ENCODE assay signal across 12 mouse cellular contexts in the genomic region with DNA sequence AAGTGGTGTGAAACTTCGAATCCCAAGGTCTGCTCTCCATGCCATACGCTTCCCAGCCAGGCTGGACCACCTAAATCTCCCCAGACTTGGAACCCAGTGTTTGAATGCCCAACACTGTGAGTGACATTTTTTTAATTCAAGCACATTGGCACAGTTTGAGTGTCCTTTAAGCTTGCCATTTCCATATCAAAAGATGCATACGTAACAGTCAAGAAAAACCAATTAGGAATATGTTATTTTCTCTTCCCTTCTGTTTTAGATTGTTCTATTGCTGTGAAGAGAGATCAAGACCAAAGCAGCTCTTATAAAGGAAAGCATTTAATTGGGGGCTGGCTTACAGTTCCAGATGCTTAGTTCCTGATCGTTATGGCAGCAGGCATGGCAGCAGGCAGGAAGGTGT. TPM values are rescaled to one million over a fixed set of nuclear protein-coding genes. Genes with fewer than 3 reads are reported as not detected.
A peak's percentile ranks its signal among the peaks of the same experiment; 100 is the strongest.
DNase-seq lines count a peak whose midpoint lies in the region; ATAC-seq and TF ChIP-seq lines count a peak whose summit lies in the region.
"Had no signal": no experiment of that assay in that cellular context is flagged by ENCODE, and none has a peak within 500 bp of the region (broad histone marks: within the 10 kb centered on the region; RNA-seq: fewer than 3 reads in every experiment).

No protein-coding gene starts in this region.

- H3K36me3 ChIP-seq in heart, postnatal 0 days (replicated peaks; ENCODE audit: control insufficient read depth, insufficient read depth, low read length), result no peaks in the 10 kb centered on the region
- H3K36me3 ChIP-seq in lung, embryonic 16.5 days (ENCODE audit: control insufficient read depth, insufficient read depth, low read length), result 0 out of 2 replicates have a peak, but pooled peaks cover 3% of the 10 kb centered on the region
- peaks cover 9% of the 10 kb centered on the region for H3K36me3 ChIP-seq in limb, embryonic 10.5 days
- H3K36me3 ChIP-seq: hindbrain, embryonic 15.5 days had no signal

- TF ChIP-seq CTCF in heart, postnatal 0 days (IDR thresholded peaks at IDR 0.05; ENCODE audit: low read depth), result no peak

- intact Hi-C loops in heart, postnatal 10 days (cut with DNase I), result loop anchor here (10.0 kb wide), 1 partner anchor 663 kb away; a partner anchor contains a TSS

- H3K9ac ChIP-seq in heart, postnatal 0 days (replicated peaks; ENCODE audit: low read depth, low read length), result no peak overlapping the region
- no peak overlapping the region for H3K9ac ChIP-seq in lung, embryonic 16.5 days (ENCODE audit: low read length)
- H3K9ac ChIP-seq: hindbrain, embryonic 15.5 days had no signal

- no peak overlapping the region for H3K4me3 ChIP-seq in heart, postnatal 0 days (ENCODE audit: low read depth, low read length)
- no peak overlapping the region for H3K4me3 ChIP-seq in lung, embryonic 16.5 days (ENCODE audit: low read length)
- no peak overlapping the region for H3K4me3 ChIP-seq in limb, embryonic 10.5 days
- H3K4me3 ChIP-seq: embryonic facial prominence, embryonic 10.5 days; gastrocnemius, adult 2 months; hindbrain, embryonic 15.5 days had no signal

- peaks cover 11% of the 10 kb centered on the region for H3K4me1 ChIP-seq in heart, postnatal 0 days (ENCODE audit: control insufficient read depth, insufficient read depth)
- H3K4me1 ChIP-seq in lung, embryonic 16.5 days (replicated peaks; ENCODE audit: control insufficient read depth, insufficient read depth, low read length), result peaks cover 8% of the 10 kb centered on the region
- peaks cover 13% of the 10 kb centered on the region; the same call in 1 of the 2 replicates for H3K4me1 ChIP-seq in limb, embryonic 10.5 days

- H3K27ac ChIP-seq in heart, postnatal 0 days (ENCODE audit: low read depth), result peak overlapping the region; percentile 26; the same call in 1 of the 2 replicates
- H3K27ac ChIP-seq in lung, embryonic 16.5 days (ENCODE audit: low read length), result peak overlapping the region; percentile 43
- no peak overlapping the region for H3K27ac ChIP-seq in limb, embryonic 10.5 days
- H3K27ac ChIP-seq: embryonic facial prominence, embryonic 10.5 days; gastrocnemius, adult 2 months; hindbrain, embryonic 15.5 days had no signal

- no peak for TF ChIP-seq EP300 in heart, postnatal 0 days (IDR thresholded peaks at IDR 0.05; ENCODE audit: low read depth)

- H3K27me3 ChIP-seq in heart, postnatal 0 days (ENCODE audit: control insufficient read depth, insufficient read depth, low read length), result no peaks in the 10 kb centered on the region
- H3K27me3 ChIP-seq in lung, embryonic 16.5 days (ENCODE audit: control insufficient read depth, insufficient read depth, low read depth, low read length), result no peaks in the 10 kb centered on the region
- H3K27me3 ChIP-seq in limb, embryonic 10.5 days (ENCODE audit: low read depth, poor library complexity, severe bottlenecking), result no peaks in the 10 kb centered on the region
- H3K27me3 ChIP-seq: hindbrain, embryonic 15.5 days had no signal

- H3K4me2 ChIP-seq in heart, postnatal 0 days (ENCODE audit: low read depth, low read length), result no peak overlapping the region
- H3K4me2 ChIP-seq in lung, embryonic 16.5 days (ENCODE audit: low read depth, low read length), result no peak overlapping the region
- H3K4me2 ChIP-seq: hindbrain, embryonic 15.5 days had no signal

- DNase-seq in heart, postnatal 0 days (ENCODE audit: low spot score), result no peak
- DNase-seq in heart, postnatal 10 days, result no peak
- DNase-seq in lung, postnatal 4 days, result no peak
- DNase-seq in limb, embryonic 10.5 days (ENCODE audit: low spot score), result peak; percentile 9
- no peak for DNase-seq in gastrocnemius, postnatal 4 days (ENCODE audit: low spot score in 2 of 2)
- DNase-seq: adrenal gland, postnatal 25 days; gastrocnemius, adult 2 months; gastrocnemius, postnatal 25 days had no signal

- no peaks in the 10 kb centered on the region for H3K9me3 ChIP-seq in heart, postnatal 0 days (replicated peaks; ENCODE audit: control insufficient read depth, low read length)
- H3K9me3 ChIP-seq in lung, embryonic 16.5 days (ENCODE audit: control insufficient read depth, low read length), result no peaks in the 10 kb centered on the region
- H3K9me3 ChIP-seq in limb, embryonic 10.5 days (replicated peaks), result no peaks in the 10 kb centered on the region
- H3K9me3 ChIP-seq: embryonic facial prominence, embryonic 10.5 days; hindbrain, embryonic 15.5 days had no signal

- no peak for ATAC-seq in heart, postnatal 0 days (ENCODE audit: insufficient read depth, low read depth)
- no peak for ATAC-seq in lung, embryonic 16.5 days (ENCODE audit: low read depth)
- ATAC-seq: forebrain, embryonic 16.5 days had no signal

- 93% methylated on average over 4 of the region's 4 CpGs for WGBS in heart, postnatal 0 days
- 94% methylated on average over 4 of the region's 4 CpGs for WGBS in lung, embryonic 16.5 days
- 90% methylated on average over 4 of the region's 4 CpGs for whole genome bisulfite sequencing in limb, embryonic 10.5 days

RNA-seq across cellular contexts. Expression of a gene that starts 2.9 kb away (rescaled TPM):
- 541 and 680 TPM in 2 replicates for total RNA-seq in heart, postnatal 0 days (2014; rRNA removed; ENCODE audit: low replicate concordance)
- polyA plus RNA-seq in heart, postnatal 0 days (2015; fragmentation: Nextera tagmentation; extraction: Ambion mirVana), result 517 and 550 TPM in 2 replicates
- total RNA-seq in heart, postnatal 10 days (2021), result 100 to 1,000 TPM; 153 to 154 TPM
- polyA plus RNA-seq in lung, embryonic 16.5 days (2015; fragmentation: Nextera tagmentation; extraction: Ambion mirVana), result 1,843 and 2,003 TPM in 2 replicates
- polyA plus RNA-seq in limb, embryonic 10.5 days (2016; fragmentation: Nextera tagmentation; extraction: Ambion mirVana), result 3,221 and 3,431 TPM in 2 replicates
- 100 to 1,000 TPM; 211 to 212 TPM for total RNA-seq in gastrocnemius, postnatal 4 days (2021)

RNA-seq across cellular contexts. Expression of a gene that starts 6.0 kb away (rescaled TPM):
- 4.0 and 5.1 TPM in 2 replicates for total RNA-seq in heart, postnatal 0 days (2014; rRNA removed; ENCODE audit: low replicate concordance)
- 7.4 and 8.6 TPM in 2 replicates for polyA plus RNA-seq in heart, postnatal 0 days (2015; fragmentation: Nextera tagmentation; extraction: Ambion mirVana)
- 10 to 100 TPM; 12.1 to 12.8 TPM for total RNA-seq in heart, postnatal 10 days (2021)
- polyA plus RNA-seq in lung, embryonic 16.5 days (2015; fragmentation: Nextera tagmentation; extraction: Ambion mirVana), result 7.4 and 9.2 TPM in 2 replicates
- 6.8 TPM in 2 replicates for polyA plus RNA-seq in limb, embryonic 10.5 days (2016; fragmentation: Nextera tagmentation; extraction: Ambion mirVana)
- 10 to 100 TPM; 13.0 to 14.4 TPM for total RNA-seq in gastrocnemius, postnatal 4 days (2021)

RNA-seq across cellular contexts. Expression of a gene that starts 56.9 kb away (rescaled TPM):
- total RNA-seq in heart, postnatal 0 days (2014; rRNA removed; ENCODE audit: low replicate concordance), result 62.6 and 125 TPM in 2 replicates
- 137 and 138 TPM in 2 replicates for polyA plus RNA-seq in heart, postnatal 0 days (2015; fragmentation: Nextera tagmentation; extraction: Ambion mirVana)
- total RNA-seq in heart, postnatal 10 days (2021), result 10 to 100 TPM; 87.8 to 98.0 TPM
- polyA plus RNA-seq in lung, embryonic 16.5 days (2015; fragmentation: Nextera tagmentation; extraction: Ambion mirVana), result 108 and 112 TPM in 2 replicates
- polyA plus RNA-seq in limb, embryonic 10.5 days (2016; fragmentation: Nextera tagmentation; extraction: Ambion mirVana), result 84.0 and 87.3 TPM in 2 replicates
- 10 to 100 TPM; 55.8 to 59.8 TPM for total RNA-seq in gastrocnemius, postnatal 4 days (2021)
